Mouse (Mus musculus) hindbrain, postnatal 0 days (tissue): ENCODE data around the gene Mybbp1a. TPM values are rescaled to one million over a fixed set of nuclear protein-coding genes. Genes with fewer than 3 reads are reported as not detected.

ENCODE experiments used
- ATAC-seq: fragments of 200-750 bp; cut with Nextera tagmentation; 2 replicates; pipeline ENCODE4 v1.8.0; 2017; ENCODE audit warnings: mild to moderate bottlenecking, moderate TSS enrichment, moderate library complexity
- DNase-seq: peaks from one replicate; pipeline ENCODE4 v3.0.0-alpha.2; 2015; ENCODE audit warnings: low spot score
- H3K27ac ChIP-seq: fragments of 300-500 bp; sonication (generic); 2 replicates; pipeline ENCODE4 v1.5.1; 2014; ENCODE audit warnings: mild to moderate bottlenecking
- H3K27me3 ChIP-seq: fragments of 300-500 bp; sonication (generic); 2 replicates; pipeline ENCODE4 v1.6.1; 2014; ENCODE audit warnings: low read length, mixed read lengths; ENCODE audit not compliant: insufficient read depth
- H3K36me3 ChIP-seq: fragments of 300-500 bp; sonication (generic); 2 replicates; pipeline ENCODE4 v1.6.1; 2014; ENCODE audit warnings: low read length, mixed read lengths; ENCODE audit not compliant: insufficient read depth
- H3K4me1 ChIP-seq: fragments of 300-500 bp; sonication (generic); 2 replicates; pipeline ENCODE4 v1.6.1; 2014; ENCODE audit warnings: antibody characterized with exemption, low read length, mixed read lengths; ENCODE audit not compliant: insufficient read depth
- H3K4me2 ChIP-seq: fragments of 300-500 bp; sonication (generic); 2 replicates; pipeline ENCODE4 v1.6.1; 2014; ENCODE audit warnings: low read depth, mild to moderate bottlenecking, low read length, moderate library complexity, mixed read lengths
- H3K4me3 ChIP-seq: fragments of 300-500 bp; sonication (generic); 2 replicates; pipeline ENCODE4 v1.5.1; 2014; ENCODE audit warnings: low read length
- H3K9ac ChIP-seq: fragments of 300-500 bp; sonication (generic); replicated peaks from 2 replicates; pipeline ENCODE4 v1.6.1; 2014; ENCODE audit warnings: mild to moderate bottlenecking, low read length, moderate library complexity, mixed read lengths
- H3K9me3 ChIP-seq: fragments of 300-500 bp; sonication (generic); 2 replicates; pipeline ENCODE4 v1.6.1; 2016; ENCODE audit warnings: low read length, mixed read lengths
- CTCF ChIP-seq: IDR thresholded peaks from 2 replicates; pipeline ENCODE4 v1.5.1; 2016; ENCODE audit warnings: antibody characterized with exemption, control low read depth, low read depth
- WGBS: fragments of 180-500 bp; shearing (Covaris S2); extraction: QIAGEN DNeasy Blood & Tissue Kit; methylation state at CpG from one replicate; pipeline ENCODE4 v1.1.7; 2014; 5-methylcytosine and 5-hydroxymethylcytosine counted together
- polyA plus RNA-seq: library from polyadenylated mRNA; unstranded; fragments of >200 nt; fragmentation: Nextera tagmentation; extraction: Ambion mirVana; gene quantifications from 2 replicates; pipeline ENCODE4 v1.2.1, GENCODE M21; 2015
- total RNA-seq: library from RNA; depleted of rRNA; stranded (reverse); fragments of >200 nt; gene quantifications from 2 replicates; pipeline ENCODE4 v1.2.3, GENCODE M21; 2014

Mybbp1a gene
- total and polyA plus RNA-seq, 2 experiments from 2014 or later: 28.0 to 68.7 TPM

- H3K36me3 ChIP-seq: no peaks in the 10 kb centered on the region
- H3K4me3 ChIP-seq: no peak overlapping the region
- ATAC-seq: no peak
- H3K27ac ChIP-seq: 0 out of 2 replicates have a peak overlapping the region, but pooled peaks have one; percentile 7
- H3K4me2 ChIP-seq: no peak overlapping the region
- H3K4me1 ChIP-seq: peaks cover 19% of the 10 kb centered on the region
- 24% methylated on average over 5 of the region's 5 CpGs for WGBS
- no peaks in the 10 kb centered on the region for H3K9me3 ChIP-seq
- H3K27me3 ChIP-seq: no peaks in the 10 kb centered on the region
- no peak for TF ChIP-seq CTCF
- H3K9ac ChIP-seq: no peak overlapping the region
- DNase-seq: peak; percentile 74
Observed at GRCm38 (mm10) chr11:72485157-72485556, 44.0 kb downstream of the Mybbp1a start.

- H3K27me3 ChIP-seq: no peaks in the 10 kb centered on the region
- DNase-seq (no peak), ATAC-seq (no peak)
- no peak overlapping the region for H3K4me3 ChIP-seq
- H3K9me3 ChIP-seq: no peaks in the 10 kb centered on the region
- TF ChIP-seq CTCF: no peak
- no peak overlapping the region for H3K4me2 ChIP-seq
- WGBS: 63% methylated on average over 11 of the region's 11 CpGs
- 0 out of 2 replicates have a peak overlapping the region, but pooled peaks have one; percentile 7 for H3K27ac ChIP-seq
- no peaks in the 10 kb centered on the region for H3K36me3 ChIP-seq
- peaks cover 19% of the 10 kb centered on the region for H3K4me1 ChIP-seq
- H3K9ac ChIP-seq: no peak overlapping the region
Observed at GRCm38 (mm10) chr11:72485960-72486359, 44.8 kb downstream of the Mybbp1a start.

DNA sequence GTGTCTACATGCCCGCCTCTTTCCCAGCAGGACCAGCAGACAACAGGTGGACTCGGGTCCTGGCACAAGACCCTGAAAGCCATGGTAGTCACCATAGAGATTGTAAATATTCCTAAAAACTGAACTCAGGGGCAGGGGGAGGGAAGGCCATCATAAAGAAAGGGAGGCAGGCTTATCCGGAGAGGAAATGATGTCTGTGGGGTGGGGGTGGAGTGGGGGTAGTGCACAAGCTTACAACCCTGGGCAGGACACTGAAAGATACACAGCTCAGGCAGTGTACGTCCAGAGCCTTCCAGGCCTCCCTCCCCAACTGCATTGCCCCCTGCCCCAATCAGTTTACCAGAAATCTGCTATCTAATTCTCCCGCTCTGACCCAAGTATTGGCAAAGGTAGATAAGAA is 46.0 kb downstream of the Mybbp1a start:
- Histone ChIP-seq H3K9ac (no peak overlapping the region), H3K9me3 (no peaks in the 10 kb centered on the region), H3K27me3 (no peaks in the 10 kb centered on the region), H3K36me3 (no peaks in the 10 kb centered on the region), H3K4me1 (peaks cover 19% of the 10 kb centered on the region), H3K27ac (no peak overlapping the region), H3K4me3 (0 out of 2 replicates have a peak overlapping the region, but pooled peaks have one; percentile 73), H3K4me2 (peak overlapping the region; percentile 77)
- TF ChIP-seq CTCF: no peak
- no peak for DNase-seq
- no peak for ATAC-seq
- WGBS: 52% methylated on average over 5 of the region's 5 CpGs

DNA sequence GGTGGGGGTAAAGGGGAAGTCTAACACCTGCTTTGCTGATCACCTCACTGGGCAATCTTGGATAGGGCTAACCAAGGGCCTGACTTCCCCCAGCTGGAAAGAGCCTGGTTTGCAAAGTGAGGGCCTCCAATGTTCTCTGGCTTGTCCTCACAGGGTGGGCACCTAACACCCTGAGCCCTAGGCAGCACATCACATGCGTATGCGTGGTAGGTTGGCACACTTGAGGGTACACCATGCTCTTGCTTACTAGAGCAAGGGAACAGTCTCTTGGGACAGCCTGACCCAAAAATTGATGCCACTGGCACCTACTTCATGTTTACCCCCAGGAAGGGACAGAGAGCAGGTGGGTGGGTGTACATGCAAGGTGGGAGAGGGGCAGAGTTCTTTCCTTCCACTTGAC is 46.6 kb downstream of the Mybbp1a start:
- H3K4me2 ChIP-seq: peak overlapping the region; percentile 77
- H3K9me3 ChIP-seq: no peaks in the 10 kb centered on the region
- H3K27me3 ChIP-seq: no peaks in the 10 kb centered on the region
- no peak for DNase-seq
- TF ChIP-seq CTCF: no peak
- no peak for ATAC-seq
- peak overlapping the region; percentile 85; the same call in 1 of the 2 replicates for H3K9ac ChIP-seq
- peaks cover 19% of the 10 kb centered on the region for H3K4me1 ChIP-seq
- 83% methylated on average over 2 of the region's 2 CpGs for WGBS
- peak overlapping the region; percentile 73 for H3K4me3 ChIP-seq
- no peak overlapping the region for H3K27ac ChIP-seq
- H3K36me3 ChIP-seq: no peaks in the 10 kb centered on the region

DNA sequence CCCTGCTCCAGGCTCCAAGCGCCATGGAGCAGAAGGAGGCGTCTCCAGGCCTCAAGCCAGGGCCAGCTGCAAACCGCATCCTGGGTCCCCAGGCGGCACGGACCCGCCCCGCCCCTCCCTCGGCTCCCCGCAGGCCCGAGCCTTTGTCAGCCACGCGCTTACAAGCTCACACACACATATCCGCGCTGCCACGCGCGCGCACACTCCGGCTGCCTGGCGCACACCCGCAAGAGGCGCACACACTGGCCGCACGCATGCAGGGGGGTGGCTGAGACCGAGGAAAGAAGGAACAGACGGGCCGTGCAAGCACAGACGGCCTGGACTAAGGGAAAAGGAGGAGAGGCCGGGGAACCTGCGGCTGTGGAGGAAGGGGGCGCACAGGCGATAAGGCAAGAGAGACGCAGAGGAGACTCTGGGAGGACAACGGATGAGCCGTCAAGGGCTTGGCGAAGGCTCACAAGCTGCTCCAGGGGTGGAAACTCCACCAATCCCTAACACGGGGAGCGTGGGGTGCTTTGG is 47.7 kb downstream of the Mybbp1a start:
- Histone ChIP-seq H3K27me3 (no peaks in the 10 kb centered on the region), H3K27ac (peak overlapping the region; percentile 79), H3K9ac (peak overlapping the region; percentile 85), H3K4me2 (peak overlapping the region; percentile 77), H3K36me3 (no peaks in the 10 kb centered on the region), H3K9me3 (no peaks in the 10 kb centered on the region), H3K4me1 (peaks cover 19% of the 10 kb centered on the region), H3K4me3 (peak overlapping the region; percentile 73)
- ATAC-seq (peak; percentile 72), DNase-seq (peak; percentile 84)
- WGBS: under 1% methylated on average over 38 of the region's 38 CpGs
- TF ChIP-seq CTCF: peak; percentile 36

DNA sequence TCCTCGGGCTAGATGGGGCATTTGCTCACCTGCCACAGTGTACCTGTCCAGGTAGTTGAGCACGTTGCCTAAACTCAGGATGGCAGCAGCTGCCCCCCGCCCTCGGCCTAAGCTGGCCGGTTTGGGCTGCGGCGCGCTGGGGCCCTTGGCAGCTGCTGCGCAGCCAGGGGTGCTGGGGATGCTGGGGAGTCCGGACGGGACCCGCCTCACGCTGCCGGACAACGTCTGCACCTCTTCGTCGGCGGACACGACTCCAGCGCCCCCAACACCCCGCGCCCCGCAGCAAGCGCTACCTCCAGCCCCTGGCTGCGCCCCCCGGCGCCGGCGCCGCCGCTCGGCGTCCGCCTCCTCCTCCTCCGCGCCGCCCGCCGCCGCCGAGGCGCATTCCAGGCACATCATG is 48.2 kb downstream of the Mybbp1a start:
- ATAC-seq: no peak; the same call in 1 of the 2 replicates
- H3K4me2 ChIP-seq: peak overlapping the region; percentile 77
- no peak for TF ChIP-seq CTCF
- peak overlapping the region; percentile 79 for H3K27ac ChIP-seq
- peak overlapping the region; percentile 85 for H3K9ac ChIP-seq
- H3K4me3 ChIP-seq: peak overlapping the region; percentile 73
- no peaks in the 10 kb centered on the region for H3K9me3 ChIP-seq
- DNase-seq: no peak
- H3K36me3 ChIP-seq: no peaks in the 10 kb centered on the region
- WGBS: 1% methylated on average over 26 of the region's 42 CpGs
- H3K27me3 ChIP-seq: no peaks in the 10 kb centered on the region
- peaks cover 19% of the 10 kb centered on the region for H3K4me1 ChIP-seq

DNA sequence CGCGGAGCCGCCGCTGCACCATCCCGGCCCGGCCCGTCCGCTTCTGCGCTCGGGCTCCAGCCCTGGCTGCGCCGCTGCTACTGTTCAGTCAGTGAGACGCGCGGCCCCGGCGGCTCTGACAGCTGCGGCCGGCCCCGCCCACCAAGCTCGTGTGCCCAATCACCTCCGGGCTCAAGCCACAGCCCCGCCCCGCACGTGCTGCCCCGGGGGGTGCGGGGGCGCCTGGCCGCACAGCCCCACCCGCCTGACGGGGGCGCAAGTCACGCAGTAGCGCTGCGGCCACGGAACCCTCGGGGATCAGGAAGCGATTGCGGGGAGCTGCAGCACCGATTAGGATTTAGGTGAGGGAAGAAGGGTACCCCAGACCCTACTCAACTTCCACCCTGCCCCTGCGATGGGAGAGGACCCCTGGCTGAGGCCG is 48.7 kb downstream of the Mybbp1a start, which contains the start of gene Spns2:
Spns2 (minus strand) TSS at position 24 of the 421 bp plus-strand sequence.
- Histone ChIP-seq H3K4me2 (peak within 1 kb of the TSS; percentile 77), H3K9me3 (no peaks in the 10 kb centered on the region), H3K27me3 (no peaks in the 10 kb centered on the region), H3K9ac (peak within 1 kb of the TSS; percentile 85), H3K27ac (peak within 1 kb of the TSS; percentile 79), H3K4me3 (peak within 1 kb of the TSS; percentile 73), H3K36me3 (no peaks in the 10 kb centered on the region), H3K4me1 (peaks cover 16% of the 10 kb centered on the region)
- ATAC-seq: peak; percentile 92
- TF ChIP-seq CTCF: peak; percentile 45
- 1% methylated on average over 42 of the region's 42 CpGs for WGBS
- peak; percentile 96 for DNase-seq
